In genomic region chr11:102734961-102735360, GRCm38 (mm10) we compare ENCODE assay signal across 24 mouse cellular contexts.
"Had no signal": no experiment of that assay in that cellular context is flagged by ENCODE, and none has a peak within 500 bp of the region (broad histone marks: within the 10 kb centered on the region; RNA-seq: fewer than 3 reads in every experiment).

No protein-coding gene starts in this region.

- H3K36me3 ChIP-seq: heart, embryonic 13.5 days; heart, embryonic 15.5 days; hindbrain, embryonic 13.5 days; hindbrain, embryonic 15.5 days; kidney, embryonic 15.5 days; limb, embryonic 13.5 days; limb, embryonic 15.5 days; liver, embryonic 13.5 days had no signal

- H3K27ac ChIP-seq: heart, adult 2 months; heart, embryonic 13.5 days; heart, embryonic 15.5 days; hindbrain, embryonic 13.5 days; hindbrain, embryonic 15.5 days; hindbrain, postnatal 0 days; kidney, embryonic 15.5 days; kidney, postnatal 0 days; limb, embryonic 13.5 days; limb, embryonic 15.5 days; liver, embryonic 13.5 days had no signal

- H3K9ac ChIP-seq: heart, embryonic 13.5 days; heart, embryonic 15.5 days; hindbrain, embryonic 13.5 days; hindbrain, embryonic 15.5 days; kidney, embryonic 15.5 days; limb, embryonic 13.5 days; limb, embryonic 15.5 days; liver, embryonic 13.5 days had no signal

- DNase-seq: gastrocnemius, postnatal 14 days; gastrocnemius, postnatal 36 days; heart, adult 11 months; heart, adult 2 months; heart, postnatal 14 days; heart, postnatal 36 days; kidney, adult 11 months; kidney, adult 2 months; kidney, adult 9 months; kidney, postnatal 14 days; kidney, postnatal 36 days; layer of hippocampus, adult 9-11 months; layer of hippocampus, postnatal 36 days; left cerebral cortex, postnatal 4 days; liver, embryonic 13.5 days had no signal

- H3K27me3 ChIP-seq: hindbrain, embryonic 15.5 days had no signal

- H3K4me3 ChIP-seq: heart, adult 2 months; heart, embryonic 13.5 days; heart, embryonic 15.5 days; hindbrain, embryonic 13.5 days; hindbrain, embryonic 15.5 days; kidney, embryonic 15.5 days; limb, embryonic 13.5 days; limb, embryonic 15.5 days; liver, embryonic 13.5 days had no signal

- H3K9me3 ChIP-seq: heart, embryonic 13.5 days; heart, embryonic 15.5 days; hindbrain, embryonic 13.5 days; hindbrain, embryonic 15.5 days; kidney, embryonic 15.5 days; limb, embryonic 13.5 days; limb, embryonic 15.5 days; liver, embryonic 13.5 days had no signal
